Mouse (Mus musculus): ENCODE results near the gene Scn4a. TPM values are rescaled to one million over a fixed set of nuclear protein-coding genes. Genes with fewer than 3 reads are reported as not detected.
A peak's percentile ranks its signal among the peaks of the same experiment; 100 is the strongest.
"Not testable (repeated sequence)": the region's sequence is repeated elsewhere in the genome, so short reads cannot be mapped to it uniquely, and the experiment has no call there.

Scn4a gene
- 0.03 TPM in 1 of 2 replicates, not detected in the other for polyA plus RNA-seq (2016; fragmentation: Nextera tagmentation; extraction: Ambion mirVana)

- no peak for DNase-seq (ENCODE audit: low spot score)
- Histone ChIP-seq H3K27ac (no peak within 1 kb of the TSS), H3K4me3 (no peak within 1 kb of the TSS), H3K9me3 (replicated peaks) (no peaks in the 10 kb centered on the region), H3K36me3 (no peaks in the 10 kb centered on the region), H3K4me1 (peaks cover 17% of the 10 kb centered on the region), H3K27me3 (ENCODE audit: low read depth, poor library complexity, severe bottlenecking) (no peaks in the 10 kb centered on the region)
- 92% methylated on average over 12 of the region's 12 CpGs for WGBS
Measured at GRCm38 (mm10) chr11:106353188-106353587, at the start of gene Scn4a. Gene Scn4a (minus strand): TSS chr11:106353288.

- Histone ChIP-seq H3K27ac (no peak overlapping the region), H3K9me3 (replicated peaks) (no peaks in the 10 kb centered on the region), H3K36me3 (peaks cover 39% of the 10 kb centered on the region), H3K27me3 (ENCODE audit: low read depth, poor library complexity, severe bottlenecking) (no peaks in the 10 kb centered on the region), H3K4me3 (no peak overlapping the region), H3K4me1 (no peaks in the 10 kb centered on the region)
- DNase-seq (ENCODE audit: low spot score) = no peak
- 91% methylated on average over 8 of the region's 8 CpGs for WGBS
Measured at GRCm38 (mm10) chr11:106398481-106398880, 45.4 kb upstream of the Scn4a start.

DNA sequence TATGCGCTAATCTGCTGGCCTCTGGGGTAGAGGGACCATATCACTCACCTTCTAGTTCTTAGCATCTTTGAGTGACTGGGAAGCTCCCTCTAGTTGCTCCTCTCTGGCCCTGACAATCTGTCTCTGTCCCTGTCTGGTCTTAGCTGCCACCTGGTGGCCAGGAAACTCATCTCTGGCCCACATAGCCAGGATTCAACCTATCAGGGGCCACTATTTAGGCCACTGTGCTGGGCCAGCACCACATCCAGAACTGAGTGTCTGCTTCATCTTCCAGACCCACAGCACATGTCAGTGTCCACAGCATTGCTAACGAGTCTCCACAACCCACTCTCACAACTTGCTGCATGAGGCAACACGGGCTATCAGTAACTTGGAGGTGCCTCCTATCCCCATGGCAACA lies 44.6 kb upstream of the Scn4a start:
- Histone ChIP-seq H3K9me3 (replicated peaks) (no peaks in the 10 kb centered on the region), H3K4me1 (no peaks in the 10 kb centered on the region), H3K36me3 (peaks cover 34% of the 10 kb centered on the region), H3K4me3 (no peak overlapping the region), H3K27ac (no peak overlapping the region), H3K27me3 (ENCODE audit: low read depth, poor library complexity, severe bottlenecking) (no peaks in the 10 kb centered on the region)
- WGBS = 86% methylated on average over 3 of the region's 3 CpGs
- DNase-seq (ENCODE audit: low spot score) = no peak

DNA sequence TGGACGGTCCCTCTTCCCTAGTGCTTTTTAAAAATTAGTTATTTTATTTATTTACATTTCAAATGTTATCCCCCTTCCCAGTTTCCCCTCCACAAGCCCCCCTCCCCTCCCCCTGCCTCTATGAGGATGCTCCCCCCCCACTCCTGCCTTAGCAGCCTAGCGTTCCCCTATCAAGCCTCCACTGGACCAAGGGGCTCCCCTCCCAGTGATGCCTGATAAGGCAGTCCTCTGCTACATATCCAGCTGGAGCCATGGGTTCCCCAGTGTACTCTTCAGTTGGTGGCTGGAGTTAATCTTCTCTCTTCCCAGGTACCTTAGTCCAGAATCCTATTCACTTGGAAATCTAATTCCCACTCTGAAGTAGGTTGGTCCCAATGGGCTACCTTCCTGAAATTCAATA lies 41.0 kb upstream of the Scn4a start:
- not testable (repeated sequence) for H3K9me3 ChIP-seq (replicated peaks); H3K4me3 ChIP-seq; H3K27me3 ChIP-seq (ENCODE audit: low read depth, poor library complexity, severe bottlenecking); H3K4me1 ChIP-seq; H3K27ac ChIP-seq; DNase-seq (ENCODE audit: low spot score)
- H3K36me3 ChIP-seq = peaks cover 16% of the 10 kb centered on the region
- 92% methylated on average over 2 of the region's 2 CpGs for WGBS

DNA sequence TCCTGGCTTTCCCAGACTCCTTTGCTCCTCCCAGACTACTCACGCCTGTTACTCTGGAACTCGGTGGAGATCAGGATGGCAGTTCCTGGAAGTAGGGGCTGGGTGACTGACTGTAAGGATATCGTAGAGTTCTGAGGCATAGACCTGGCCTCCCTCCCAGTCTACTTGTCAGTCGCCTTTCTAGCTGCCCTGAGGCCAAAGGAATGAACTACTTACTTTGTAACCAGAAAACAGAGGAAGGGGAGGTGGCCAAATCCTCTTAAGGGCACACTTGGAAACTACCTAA lies 40.2 kb upstream of the Scn4a start:
- Histone ChIP-seq H3K9me3 (replicated peaks) (no peaks in the 10 kb centered on the region), H3K4me1 (peaks cover 5% of the 10 kb centered on the region; the same call in 1 of the 2 replicates), H3K27ac (no peak overlapping the region), H3K36me3 (peaks cover 9% of the 10 kb centered on the region), H3K27me3 (ENCODE audit: low read depth, poor library complexity, severe bottlenecking) (no peaks in the 10 kb centered on the region), H3K4me3 (no peak overlapping the region)
- DNase-seq (ENCODE audit: low spot score) = no peak
- WGBS = 67% methylated on average over 4 of the region's 4 CpGs

DNA sequence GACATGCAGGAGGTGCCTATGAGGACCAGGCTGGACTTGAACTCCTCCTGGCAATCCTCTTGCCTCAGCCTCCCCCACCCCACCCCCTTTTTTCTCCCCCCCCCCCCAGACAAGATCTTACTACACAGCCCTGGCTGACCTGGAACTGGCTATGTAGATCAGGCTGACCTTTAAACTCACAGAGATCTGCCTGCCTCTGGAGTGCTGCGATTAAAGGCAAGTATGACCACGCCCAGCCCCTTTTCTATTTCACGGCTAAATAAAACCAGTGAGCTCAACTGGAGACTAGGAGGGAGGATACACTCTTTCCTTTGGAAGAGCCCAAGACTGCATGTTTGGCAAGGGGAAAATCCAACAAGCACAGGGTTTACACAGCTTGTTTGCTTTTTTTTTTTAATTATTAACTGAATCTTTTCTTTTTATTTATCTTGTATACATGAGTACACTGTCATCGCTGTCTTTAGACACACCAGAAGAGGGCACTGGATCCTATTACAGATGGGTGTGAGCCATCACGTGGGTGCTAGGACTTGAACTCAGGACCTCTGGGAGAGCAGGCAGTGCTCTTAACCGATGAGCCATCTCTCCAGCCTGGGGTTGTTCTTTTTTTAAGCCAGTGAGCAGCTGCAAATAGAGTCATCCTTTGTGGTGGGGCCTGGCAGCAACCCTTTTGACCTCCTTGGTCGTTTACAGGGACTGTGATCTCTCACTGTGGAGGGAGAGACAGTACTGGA lies 39.7 kb upstream of the Scn4a start:
- H3K36me3 ChIP-seq = peaks cover 4% of the 10 kb centered on the region
- no peaks in the 10 kb centered on the region for H3K9me3 ChIP-seq (replicated peaks)
- DNase-seq (ENCODE audit: low spot score) = no peak
- H3K4me1 ChIP-seq = peaks cover 5% of the 10 kb centered on the region; the same call in 1 of the 2 replicates
- H3K27ac ChIP-seq = no peak overlapping the region
- H3K27me3 ChIP-seq (ENCODE audit: low read depth, poor library complexity, severe bottlenecking) = no peaks in the 10 kb centered on the region
- WGBS = 68% methylated on average over 7 of the region's 7 CpGs
- no peak overlapping the region for H3K4me3 ChIP-seq

DNA sequence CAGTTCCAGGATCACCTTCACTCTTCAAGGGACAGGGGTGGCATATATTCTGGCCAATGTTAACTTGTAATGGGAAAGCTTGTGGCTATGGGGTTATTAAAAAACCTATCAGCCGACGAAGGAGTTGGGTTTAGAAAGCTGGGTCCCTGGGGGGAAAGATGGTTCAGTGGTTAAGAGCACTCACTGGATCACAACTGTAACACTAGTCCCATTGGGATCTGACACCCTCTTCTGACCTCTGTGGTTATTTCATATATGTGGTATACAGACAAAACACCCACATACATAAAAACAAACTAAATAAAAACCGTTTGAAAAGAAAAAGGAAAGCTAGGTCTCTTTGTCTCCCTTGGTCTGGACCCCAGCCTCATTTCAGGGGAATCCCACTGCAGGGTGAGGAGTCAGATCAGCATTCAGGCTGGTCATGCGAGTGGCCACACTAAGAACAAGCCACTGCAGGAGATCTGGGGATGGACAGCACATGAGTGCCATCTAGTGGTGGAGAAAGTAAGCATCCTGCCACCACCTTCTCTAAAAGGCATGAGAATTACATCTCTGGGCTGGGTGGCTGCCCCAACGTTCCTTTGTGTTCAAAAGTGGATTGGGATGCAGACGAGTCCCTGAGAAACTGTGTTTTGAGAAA lies 38.6 kb upstream of the Scn4a start:
- Histone ChIP-seq H3K27ac (no peak overlapping the region), H3K36me3 (no peaks in the 10 kb centered on the region), H3K9me3 (replicated peaks) (no peaks in the 10 kb centered on the region), H3K27me3 (ENCODE audit: low read depth, poor library complexity, severe bottlenecking) (no peaks in the 10 kb centered on the region), H3K4me1 (peaks cover 5% of the 10 kb centered on the region; the same call in 1 of the 2 replicates), H3K4me3 (no peak overlapping the region)
- 33% methylated on average over 6 of the region's 6 CpGs for WGBS
- DNase-seq (ENCODE audit: low spot score) = peak; percentile 76

DNA sequence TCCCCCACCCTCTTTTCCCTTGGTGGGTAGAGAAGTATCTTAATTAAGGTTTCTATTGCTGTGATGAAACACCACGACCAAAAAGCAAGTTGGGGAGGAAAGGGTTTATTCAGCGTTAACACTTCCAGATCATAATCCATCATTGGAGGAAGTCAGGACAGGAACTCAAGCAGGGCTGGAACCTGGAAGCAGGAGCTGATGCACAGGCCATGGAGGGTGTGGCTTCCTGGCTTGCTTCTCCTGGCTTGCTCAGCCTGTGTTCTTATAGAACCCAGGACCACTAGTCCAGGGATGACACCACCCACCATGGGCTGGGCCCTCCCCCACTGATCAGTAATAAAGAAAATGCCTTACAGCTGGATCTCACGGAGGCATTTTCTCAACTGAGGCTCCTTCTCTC lies 37.7 kb upstream of the Scn4a start:
- Histone ChIP-seq H3K36me3 (no peaks in the 10 kb centered on the region), H3K27me3 (ENCODE audit: low read depth, poor library complexity, severe bottlenecking) (no peaks in the 10 kb centered on the region), H3K9me3 (replicated peaks) (no peaks in the 10 kb centered on the region), H3K4me3 (no peak overlapping the region), H3K4me1 (peaks cover 5% of the 10 kb centered on the region; the same call in 1 of the 2 replicates), H3K27ac (no peak overlapping the region)
- WGBS = 64% methylated on average over 3 of the region's 3 CpGs
- DNase-seq (ENCODE audit: low spot score) = no peak

DNA sequence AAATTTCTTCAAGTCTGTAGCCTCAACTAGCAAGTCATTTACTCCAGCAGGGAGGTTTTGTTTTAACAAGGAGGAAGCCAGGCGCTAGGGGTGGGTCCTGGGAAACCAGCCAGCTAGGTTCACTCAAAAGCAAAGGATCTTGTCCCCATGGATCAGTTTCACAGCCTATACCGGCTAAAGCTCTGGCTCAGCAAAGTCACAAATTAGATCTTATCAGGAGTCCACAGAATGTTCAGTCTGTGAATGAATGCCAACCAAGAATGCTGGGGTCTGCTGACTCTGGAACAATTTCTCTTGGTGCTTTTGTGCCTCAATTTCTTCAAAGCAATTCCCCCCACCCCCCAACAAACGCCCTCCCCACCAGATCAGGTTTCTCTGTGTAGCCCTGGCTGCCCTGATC lies 36.5 kb upstream of the Scn4a start:
- Histone ChIP-seq H3K36me3 (no peaks in the 10 kb centered on the region), H3K9me3 (replicated peaks) (no peaks in the 10 kb centered on the region), H3K27me3 (ENCODE audit: low read depth, poor library complexity, severe bottlenecking) (no peaks in the 10 kb centered on the region), H3K4me3 (no peak overlapping the region), H3K4me1 (peaks cover 5% of the 10 kb centered on the region; the same call in 1 of the 2 replicates), H3K27ac (no peak overlapping the region)
- whole genome bisulfite sequencing = 34% methylated on average over 3 of the region's 3 CpGs
- no peak for DNase-seq (ENCODE audit: low spot score)

- no peaks in the 10 kb centered on the region for H3K36me3 ChIP-seq
- no peak within 1 kb of the TSS for H3K4me3 ChIP-seq
- H3K27me3 ChIP-seq (ENCODE audit: low read depth, poor library complexity, severe bottlenecking) = no peaks in the 10 kb centered on the region
- no peaks in the 10 kb centered on the region for H3K9me3 ChIP-seq (replicated peaks)
- no peak for DNase-seq (ENCODE audit: low spot score)
- WGBS = 84% methylated on average over 6 of the region's 6 CpGs
- peaks cover 5% of the 10 kb centered on the region; the same call in 1 of the 2 replicates for H3K4me1 ChIP-seq
- H3K27ac ChIP-seq = no peak within 1 kb of the TSS
Measured at GRCm38 (mm10) chr11:106387791-106388216, 34.7 kb upstream of the Scn4a start, which contains the start of gene Icam2. Gene Icam2 (minus strand): TSS chr11:106388075.

- H3K27me3 ChIP-seq (ENCODE audit: low read depth, poor library complexity, severe bottlenecking) = no peaks in the 10 kb centered on the region
- no peak for DNase-seq (ENCODE audit: low spot score)
- no peak overlapping the region for H3K27ac ChIP-seq
- no peaks in the 10 kb centered on the region for H3K36me3 ChIP-seq
- H3K9me3 ChIP-seq (replicated peaks) = no peaks in the 10 kb centered on the region
- peaks cover 10% of the 10 kb centered on the region; the same call in 1 of the 2 replicates for H3K4me1 ChIP-seq
- H3K4me3 ChIP-seq = no peak overlapping the region
- 87% methylated on average over 6 of the region's 6 CpGs for WGBS
Measured at GRCm38 (mm10) chr11:106387020-106387419, 33.9 kb upstream of the Scn4a start.

GRCm38 (mm10) chr11:106386409-106386808 lies 33.3 kb upstream of the Scn4a start:
- Histone ChIP-seq H3K36me3 (no peaks in the 10 kb centered on the region), H3K4me3 (no peak overlapping the region), H3K9me3 (replicated peaks) (no peaks in the 10 kb centered on the region), H3K27me3 (ENCODE audit: low read depth, poor library complexity, severe bottlenecking) (no peaks in the 10 kb centered on the region), H3K4me1 (peaks cover 10% of the 10 kb centered on the region; the same call in 1 of the 2 replicates), H3K27ac (no peak overlapping the region)
- DNase-seq (ENCODE audit: low spot score) = no peak
- WGBS = 93% methylated on average over 3 of the region's 3 CpGs

DNA sequence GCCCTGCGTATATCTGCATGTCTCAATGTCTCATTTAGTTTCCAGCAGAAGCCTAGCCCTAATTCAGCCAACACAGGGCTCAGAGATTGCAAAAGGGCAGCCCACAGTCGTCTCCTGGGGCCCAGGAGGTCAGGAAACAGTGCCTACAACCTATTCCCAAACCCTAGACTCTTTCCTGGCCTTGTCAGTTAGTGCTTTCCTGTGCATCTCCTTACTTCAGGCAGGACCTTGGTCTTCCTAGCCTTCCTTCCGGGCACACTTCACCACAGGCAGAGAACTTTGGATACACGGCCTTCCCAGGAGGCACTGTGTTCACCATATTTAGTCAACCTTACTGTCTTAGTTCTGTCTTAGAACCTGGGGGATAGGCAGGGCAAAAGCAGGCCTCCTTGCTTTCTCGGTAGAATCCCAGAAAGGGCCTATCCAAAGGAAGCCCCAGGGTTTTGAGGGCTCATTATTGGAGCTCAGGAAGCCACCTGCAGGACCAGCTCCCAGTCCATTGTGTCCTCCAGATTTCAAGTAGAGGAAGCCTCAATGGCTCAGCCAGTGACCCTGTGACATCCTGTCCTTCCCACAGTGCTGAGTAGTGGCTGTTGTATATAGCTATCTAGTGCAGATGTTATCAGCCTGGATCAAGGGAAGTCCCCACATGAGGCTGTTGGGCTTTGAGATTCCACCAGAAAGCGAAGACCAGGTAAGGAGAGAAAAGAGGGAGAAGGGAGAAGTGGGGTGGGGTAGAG lies 30.1 kb upstream of the Scn4a start:
- H3K4me1 ChIP-seq = 0 out of 2 replicates have a peak, but pooled peaks cover 5% of the 10 kb centered on the region
- H3K27ac ChIP-seq = no peak overlapping the region
- no peaks in the 10 kb centered on the region for H3K36me3 ChIP-seq
- no peaks in the 10 kb centered on the region for H3K9me3 ChIP-seq (replicated peaks)
- H3K4me3 ChIP-seq = no peak overlapping the region
- H3K27me3 ChIP-seq (ENCODE audit: low read depth, poor library complexity, severe bottlenecking) = no peaks in the 10 kb centered on the region
- 84% methylated on average over 6 of the region's 6 CpGs for WGBS
- no peak for DNase-seq (ENCODE audit: low spot score)
